Mouse (Mus musculus) heart, postnatal 0 days (tissue): ENCODE results near the gene Btbd7. TPM values are rescaled to one million over a fixed set of nuclear protein-coding genes. Genes with fewer than 3 reads are reported as not detected.

Experiments
- ATAC-seq: fragments of 200-750 bp; cut with Nextera tagmentation; 2 replicates; pipeline ENCODE4 v1.8.0; 2017; ENCODE audit warnings: low read depth, moderate number of reproducible peaks, moderate library complexity; ENCODE audit not compliant: insufficient read depth
- DNase-seq: peaks from one replicate; pipeline ENCODE4 v3.0.0-alpha.2; 2016; ENCODE audit warnings: low spot score
- H3K27ac ChIP-seq: fragments of 300-500 bp; sonication (generic); 2 replicates; pipeline ENCODE4 v1.5.1; 2014; ENCODE audit warnings: low read depth, mild to moderate bottlenecking
- H3K27me3 ChIP-seq: fragments of 300-500 bp; sonication (generic); 2 replicates; pipeline ENCODE4 v1.6.1; 2014; ENCODE audit warnings: low read length, mixed read lengths; ENCODE audit not compliant: control insufficient read depth, insufficient read depth
- H3K36me3 ChIP-seq: fragments of 300-500 bp; sonication (generic); replicated peaks from 2 replicates; pipeline ENCODE4 v1.6.1; 2014; ENCODE audit warnings: low read length, mixed read lengths; ENCODE audit not compliant: control insufficient read depth, insufficient read depth
- H3K4me1 ChIP-seq: fragments of 300-500 bp; sonication (generic); 2 replicates; pipeline ENCODE4 v1.6.1; 2014; ENCODE audit warnings: antibody characterized with exemption; ENCODE audit not compliant: control insufficient read depth, insufficient read depth
- H3K4me2 ChIP-seq: fragments of 300-500 bp; sonication (generic); 2 replicates; pipeline ENCODE4 v1.6.1; 2014; ENCODE audit warnings: low read depth, mild to moderate bottlenecking, low read length, moderate library complexity
- H3K4me3 ChIP-seq: fragments of 300-500 bp; sonication (generic); 2 replicates; pipeline ENCODE4 v1.5.1; 2014; ENCODE audit warnings: low read depth, low read length
- H3K9ac ChIP-seq: fragments of 300-500 bp; sonication (generic); replicated peaks from 2 replicates; pipeline ENCODE4 v1.6.1; 2014; ENCODE audit warnings: low read depth, low read length, mixed read lengths
- H3K9me3 ChIP-seq: fragments of 300-500 bp; sonication (generic); replicated peaks from 2 replicates; pipeline ENCODE4 v1.6.1; 2016; ENCODE audit warnings: low read length; ENCODE audit not compliant: control insufficient read depth
- CTCF ChIP-seq: IDR thresholded peaks from 2 replicates; pipeline ENCODE4 v1.5.1; 2016; ENCODE audit warnings: antibody characterized with exemption, control low read depth, low read depth
- EP300 ChIP-seq: IDR thresholded peaks from 2 replicates; pipeline ENCODE4 v1.6.1; 2016; ENCODE audit warnings: antibody characterized with exemption, low read depth
- WGBS: fragments of 180-500 bp; shearing (Covaris S2); extraction: QIAGEN DNeasy Blood & Tissue Kit; methylation state at CpG from one replicate; pipeline ENCODE4 v1.1.7; 2014; 5-methylcytosine and 5-hydroxymethylcytosine counted together
- polyA plus RNA-seq: library from polyadenylated mRNA; unstranded; fragments of >200 nt; fragmentation: Nextera tagmentation; extraction: Ambion mirVana; gene quantifications from 2 replicates; pipeline ENCODE4 v1.2.1, GENCODE M21; 2015
- total RNA-seq: library from RNA; depleted of rRNA; stranded (reverse); fragments of >200 nt; gene quantifications from 2 replicates; pipeline ENCODE4 v1.2.3, GENCODE M21; 2014; ENCODE audit warnings: low replicate concordance; rRNA removed

The Btbd7 gene
- total RNA-seq (31.3 and 37.4 TPM in 2 replicates), polyA plus RNA-seq (8.4 and 8.6 TPM in 2 replicates)

- H3K4me3 ChIP-seq, result peak within 1 kb of the TSS; percentile 100
- H3K4me2 ChIP-seq, result peak within 1 kb of the TSS; percentile 82
- TF ChIP-seq EP300 (no peak), CTCF (no peak)
- peak; percentile 96 for DNase-seq
- peaks cover 28% of the 10 kb centered on the region for H3K4me1 ChIP-seq
- H3K27me3 ChIP-seq, result no peaks in the 10 kb centered on the region
- peak within 1 kb of the TSS; percentile 97 for H3K9ac ChIP-seq
- peak; percentile 95 for ATAC-seq
- no peaks in the 10 kb centered on the region for H3K36me3 ChIP-seq
- WGBS, result under 1% methylated on average over 32 of the region's 95 CpGs
- peak within 1 kb of the TSS; percentile 99 for H3K27ac ChIP-seq
- H3K9me3 ChIP-seq, result no peaks in the 10 kb centered on the region
Measured at GRCm38 (mm10) chr12:102878031-102878823, at the start of gene Btbd7. Gene Btbd7 (minus strand): TSS chr12:102878471.

- no peak overlapping the region for H3K27ac ChIP-seq
- H3K4me3 ChIP-seq, result no peak overlapping the region
- no peak overlapping the region for H3K9ac ChIP-seq
- no peaks in the 10 kb centered on the region for H3K36me3 ChIP-seq
- WGBS, result 84% methylated on average over 2 of the region's 2 CpGs
- no peak overlapping the region for H3K4me2 ChIP-seq
- no peak for TF ChIP-seq EP300
- no peak for TF ChIP-seq CTCF
- H3K27me3 ChIP-seq, result no peaks in the 10 kb centered on the region
- H3K9me3 ChIP-seq, result no peaks in the 10 kb centered on the region
- DNase-seq (no peak), ATAC-seq (no peak)
- H3K4me1 ChIP-seq, result no peaks in the 10 kb centered on the region
Measured at GRCm38 (mm10) chr12:102916073-102916472, 37.8 kb upstream of the Btbd7 start.

- Histone ChIP-seq H3K9me3 (no peaks in the 10 kb centered on the region), H3K4me3 (no peak overlapping the region), H3K4me1 (no peaks in the 10 kb centered on the region), H3K36me3 (no peaks in the 10 kb centered on the region), H3K27ac (no peak overlapping the region), H3K4me2 (no peak overlapping the region), H3K9ac (no peak overlapping the region), H3K27me3 (no peaks in the 10 kb centered on the region)
- DNase-seq (no peak), ATAC-seq (no peak)
- TF ChIP-seq EP300 (no peak), CTCF (no peak)
- WGBS, result 43% methylated on average over 3 of the region's 3 CpGs
Measured at GRCm38 (mm10) chr12:102908191-102908590, 29.9 kb upstream of the Btbd7 start.

GRCm38 (mm10) chr12:102899091-102899490 is 20.8 kb upstream of the Btbd7 start, which contains the start of gene Cox8c:
Gene Cox8c (plus strand): TSS chr12:102899316.
- Histone ChIP-seq H3K36me3 (no peaks in the 10 kb centered on the region), H3K4me2 (no peak within 1 kb of the TSS), H3K9ac (no peak within 1 kb of the TSS), H3K4me1 (no peaks in the 10 kb centered on the region), H3K27ac (no peak within 1 kb of the TSS), H3K27me3 (no peaks in the 10 kb centered on the region), H3K9me3 (no peaks in the 10 kb centered on the region), H3K4me3 (no peak within 1 kb of the TSS)
- TF ChIP-seq EP300 (no peak), CTCF (no peak)
- WGBS, result 85% methylated on average over 17 of the region's 17 CpGs
- DNase-seq, result no peak
- no peak for ATAC-seq

GRCm38 (mm10) chr12:102888568-102888967 is 10.3 kb upstream of the Btbd7 start:
- TF ChIP-seq CTCF (no peak), EP300 (no peak)
- no peaks in the 10 kb centered on the region for H3K9me3 ChIP-seq
- no peak overlapping the region for H3K4me3 ChIP-seq
- no peak overlapping the region for H3K4me2 ChIP-seq
- H3K9ac ChIP-seq, result no peak overlapping the region
- ATAC-seq (no peak), DNase-seq (no peak)
- H3K27ac ChIP-seq, result no peak overlapping the region
- no peaks in the 10 kb centered on the region for H3K4me1 ChIP-seq
- no peaks in the 10 kb centered on the region for H3K36me3 ChIP-seq
- H3K27me3 ChIP-seq, result no peaks in the 10 kb centered on the region
- WGBS, result 71% methylated on average over 5 of the region's 5 CpGs

- ATAC-seq (no peak), DNase-seq (no peak)
- H3K4me3 ChIP-seq, result no peak overlapping the region
- H3K27me3 ChIP-seq, result no peaks in the 10 kb centered on the region
- no peak overlapping the region for H3K27ac ChIP-seq
- H3K9ac ChIP-seq, result no peak overlapping the region
- H3K4me1 ChIP-seq, result no peaks in the 10 kb centered on the region
- H3K4me2 ChIP-seq, result no peak overlapping the region
- no peaks in the 10 kb centered on the region for H3K9me3 ChIP-seq
- no peaks in the 10 kb centered on the region for H3K36me3 ChIP-seq
- WGBS, result 52% methylated on average over 10 of the region's 10 CpGs
- TF ChIP-seq EP300 (no peak), CTCF (no peak)
Measured at GRCm38 (mm10) chr12:102887366-102887765, 9.1 kb upstream of the Btbd7 start.
